In genomic region chr13:93785329-93785728, GRCm38 (mm10) we compare ENCODE assay signal across 9 mouse cellular contexts. TPM values are rescaled to one million over a fixed set of nuclear protein-coding genes. Genes with fewer than 3 reads are reported as not detected.
DNase-seq lines count a peak whose midpoint lies in the region; ATAC-seq lines count a peak whose summit lies in the region.
"Had no signal": no experiment of that assay in that cellular context is flagged by ENCODE, and none has a peak within 500 bp of the region (broad histone marks: within the 10 kb centered on the region; RNA-seq: fewer than 3 reads in every experiment).

No protein-coding gene starts in this region.

- peak; percentile 77 for ATAC-seq in megakaryocyte, adult 5-6 weeks (ENCODE audit: poor library complexity, severe bottlenecking)

- intact Hi-C loops in left cerebral cortex, postnatal 25 days (cut with DNase I), result no loop called here

- peak; percentile 22 for DNase-seq in kidney, postnatal 10 days
- DNase-seq in kidney, adult 9 months, result no peak
- DNase-seq in B cell, adult 2 months, result peak; percentile 32 to 38
- DNase-seq in CD4-positive, CD25-positive, alpha-beta regulatory T cell, adult 2 months (ENCODE audit: low read depth, low spot score), result peak; percentile 67
- DNase-seq in MN1 (ENCODE audit: low spot score), result no peak
- no peak for DNase-seq in left cerebral cortex, postnatal 25 days (ENCODE audit: low spot score in 2 of 2)
- DNase-seq: kidney, adult 11 months; liver, embryonic 13.5 days had no signal

RNA-seq across cellular contexts. Expression of gene Arsb, which starts 13.9 kb away (rescaled TPM):
- 94.6 and 95.0 TPM in 2 replicates for total RNA-seq in megakaryocyte, adult 5-6 weeks (2015)
- 21.8 and 28.0 TPM in 2 replicates for total RNA-seq in megakaryocyte, adult 5-6 weeks (2017)
- total RNA-seq in left cerebral cortex, postnatal 25 days (2021), result 10 to 100 TPM; 83.3 to 84.2 TPM

Comparison
In these comparisons a context has a peak if more than half of its experiments do, and no peak if none do; other contexts are left out.
1. DNase-seq: peak in kidney, postnatal 10 days (single experiment), B cell, adult 2 months (2 of 2) and CD4-positive, CD25-positive, alpha-beta regulatory T cell, adult 2 months (single experiment); none in kidney, adult 9 months (single experiment), MN1 (single experiment) and left cerebral cortex, postnatal 25 days (0 of 2).